Mouse (Mus musculus): ENCODE data around the gene Dcun1d2. TPM values are rescaled to one million over a fixed set of nuclear protein-coding genes. Genes with fewer than 3 reads are reported as not detected.

Gene Dcun1d2
- polyA plus RNA-seq, 1 experiment from 2014 or later, result 21.5 TPM

DNA sequence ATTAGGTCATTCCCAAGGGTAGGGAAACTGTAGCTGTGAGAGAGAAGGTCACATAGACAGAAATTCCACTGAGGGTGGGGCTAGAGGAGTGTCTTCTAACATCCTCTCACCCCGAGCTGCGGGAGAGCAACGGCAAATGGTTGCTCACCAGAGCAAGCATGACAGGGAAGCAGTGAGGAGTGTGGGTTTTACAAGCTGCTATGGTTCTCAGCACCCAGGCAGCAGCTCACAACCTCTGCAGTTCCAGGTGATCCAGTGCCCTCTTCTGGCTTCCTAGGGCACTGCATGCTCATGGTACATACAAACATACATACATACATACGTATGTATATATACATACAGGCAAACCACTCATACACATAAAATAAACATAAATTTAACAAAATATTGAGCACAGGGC is 18.0 kb upstream of the Dcun1d2 start:
- Histone ChIP-seq H3K36me3 (ENCODE audit: control insufficient read depth, insufficient read depth, low read length) (peaks cover 8% of the 10 kb centered on the region; the same call in 1 of the 2 replicates), H3K27ac (ENCODE audit: low read length) (no peak overlapping the region), H3K4me1 (ENCODE audit: control insufficient read depth, insufficient read depth, low read length) (no peaks in the 10 kb centered on the region), H3K4me3 (replicated peaks; ENCODE audit: low read length) (no peak overlapping the region), H3K9ac (ENCODE audit: low read length) (no peak overlapping the region), H3K9me3 (replicated peaks; ENCODE audit: control insufficient read depth, low read length) (no peaks in the 10 kb centered on the region), H3K27me3 (ENCODE audit: control insufficient read depth, insufficient read depth, low read length) (no peaks in the 10 kb centered on the region), H3K4me2 (ENCODE audit: low read depth, low read length) (no peak overlapping the region)
- 97% methylated on average over 4 of the region's 4 CpGs for WGBS
- no peak for ATAC-seq (ENCODE audit: insufficient read depth, low FRiP score)

DNA sequence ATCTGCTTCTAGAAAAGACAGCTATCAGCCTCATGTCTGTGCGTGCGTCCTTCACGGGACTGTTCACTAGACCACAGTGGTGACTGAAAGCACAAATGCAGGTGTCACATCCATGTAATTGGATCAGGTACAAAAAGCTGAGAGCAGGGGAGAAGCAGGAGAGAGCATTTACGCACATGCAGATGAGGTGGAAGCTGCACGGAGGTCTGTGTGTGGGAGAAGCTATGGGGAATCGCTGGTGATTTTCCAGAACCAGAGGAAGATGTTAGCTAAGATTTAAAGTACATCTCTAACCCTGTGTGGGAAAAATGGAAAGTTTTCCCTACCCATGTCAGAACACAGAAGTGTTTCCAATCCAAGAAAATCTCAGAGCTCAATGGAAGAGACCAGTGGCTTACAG is 17.5 kb upstream of the Dcun1d2 start:
- Histone ChIP-seq H3K27ac (ENCODE audit: low read length) (no peak overlapping the region), H3K4me3 (replicated peaks; ENCODE audit: low read length) (no peak overlapping the region), H3K9ac (ENCODE audit: low read length) (no peak overlapping the region), H3K4me2 (ENCODE audit: low read depth, low read length) (no peak overlapping the region), H3K9me3 (replicated peaks; ENCODE audit: control insufficient read depth, low read length) (no peaks in the 10 kb centered on the region), H3K4me1 (ENCODE audit: control insufficient read depth, insufficient read depth, low read length) (no peaks in the 10 kb centered on the region), H3K27me3 (ENCODE audit: control insufficient read depth, insufficient read depth, low read length) (no peaks in the 10 kb centered on the region), H3K36me3 (ENCODE audit: control insufficient read depth, insufficient read depth, low read length) (peaks cover 8% of the 10 kb centered on the region; the same call in 1 of the 2 replicates)
- 91% methylated on average over 6 of the region's 6 CpGs for WGBS
- no peak for ATAC-seq (ENCODE audit: insufficient read depth, low FRiP score)

DNA sequence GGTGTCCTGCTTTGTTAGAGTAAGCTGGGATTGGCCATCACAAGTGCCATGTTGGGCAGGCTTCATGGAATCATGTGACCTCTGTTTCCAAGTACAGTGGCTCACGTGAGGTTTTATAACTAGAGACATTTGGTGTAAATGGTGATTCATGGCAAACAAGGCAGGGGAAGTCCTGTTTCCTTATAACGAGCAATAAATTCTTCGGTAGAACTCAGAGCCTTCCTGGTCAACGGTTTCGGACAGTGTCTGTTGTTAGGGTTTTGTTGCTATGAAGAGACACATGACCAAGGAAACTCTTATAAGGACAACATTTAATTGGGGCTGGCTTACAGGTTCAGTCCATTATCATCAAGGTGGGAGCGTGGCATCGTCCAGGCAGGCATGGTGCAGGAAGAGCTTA is 13.1 kb upstream of the Dcun1d2 start:
- Histone ChIP-seq H3K4me3 (replicated peaks; ENCODE audit: low read length) (no peak overlapping the region), H3K4me2 (ENCODE audit: low read depth, low read length) (no peak overlapping the region), H3K9me3 (replicated peaks; ENCODE audit: control insufficient read depth, low read length) (no peaks in the 10 kb centered on the region), H3K27ac (ENCODE audit: low read length) (no peak overlapping the region), H3K27me3 (ENCODE audit: control insufficient read depth, insufficient read depth, low read length) (no peaks in the 10 kb centered on the region), H3K36me3 (ENCODE audit: control insufficient read depth, insufficient read depth, low read length) (peaks cover 22% of the 10 kb centered on the region), H3K9ac (ENCODE audit: low read length) (no peak overlapping the region), H3K4me1 (ENCODE audit: control insufficient read depth, insufficient read depth, low read length) (no peaks in the 10 kb centered on the region)
- WGBS, result 95% methylated on average over 7 of the region's 7 CpGs
- no peak for ATAC-seq (ENCODE audit: insufficient read depth, low FRiP score)

DNA sequence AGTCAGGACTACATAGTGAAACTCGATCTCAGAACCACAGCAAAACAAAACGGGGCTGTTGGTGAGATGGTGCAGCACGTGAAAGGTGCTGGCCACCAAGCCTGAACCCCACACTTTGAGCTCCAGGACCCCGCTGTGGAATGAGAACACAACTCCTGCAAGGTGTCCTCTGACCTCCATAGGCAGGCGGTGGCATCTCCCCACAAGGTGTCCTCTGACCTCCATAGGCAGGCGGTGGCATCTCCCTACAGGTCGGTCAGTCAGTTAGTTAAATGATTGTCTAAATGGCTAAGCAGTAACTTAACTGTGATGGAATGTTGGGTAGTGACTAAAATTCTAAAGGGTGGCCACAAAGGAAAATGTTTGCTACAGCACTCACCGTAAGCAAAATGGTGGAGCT is 11.6 kb upstream of the Dcun1d2 start:
- WGBS, result 92% methylated on average over 8 of the region's 8 CpGs
- ATAC-seq (ENCODE audit: insufficient read depth, low FRiP score), result no peak
- H3K9ac ChIP-seq (ENCODE audit: low read length), result no peak overlapping the region
- H3K27ac ChIP-seq (ENCODE audit: low read length), result no peak overlapping the region
- H3K4me2 ChIP-seq (ENCODE audit: low read depth, low read length), result no peak overlapping the region
- H3K36me3 ChIP-seq (ENCODE audit: control insufficient read depth, insufficient read depth, low read length), result peaks cover 19% of the 10 kb centered on the region
- no peaks in the 10 kb centered on the region for H3K9me3 ChIP-seq (replicated peaks; ENCODE audit: control insufficient read depth, low read length)
- no peaks in the 10 kb centered on the region for H3K27me3 ChIP-seq (ENCODE audit: control insufficient read depth, insufficient read depth, low read length)
- H3K4me3 ChIP-seq (replicated peaks; ENCODE audit: low read length), result no peak overlapping the region
- H3K4me1 ChIP-seq (ENCODE audit: control insufficient read depth, insufficient read depth, low read length), result no peaks in the 10 kb centered on the region

DNA sequence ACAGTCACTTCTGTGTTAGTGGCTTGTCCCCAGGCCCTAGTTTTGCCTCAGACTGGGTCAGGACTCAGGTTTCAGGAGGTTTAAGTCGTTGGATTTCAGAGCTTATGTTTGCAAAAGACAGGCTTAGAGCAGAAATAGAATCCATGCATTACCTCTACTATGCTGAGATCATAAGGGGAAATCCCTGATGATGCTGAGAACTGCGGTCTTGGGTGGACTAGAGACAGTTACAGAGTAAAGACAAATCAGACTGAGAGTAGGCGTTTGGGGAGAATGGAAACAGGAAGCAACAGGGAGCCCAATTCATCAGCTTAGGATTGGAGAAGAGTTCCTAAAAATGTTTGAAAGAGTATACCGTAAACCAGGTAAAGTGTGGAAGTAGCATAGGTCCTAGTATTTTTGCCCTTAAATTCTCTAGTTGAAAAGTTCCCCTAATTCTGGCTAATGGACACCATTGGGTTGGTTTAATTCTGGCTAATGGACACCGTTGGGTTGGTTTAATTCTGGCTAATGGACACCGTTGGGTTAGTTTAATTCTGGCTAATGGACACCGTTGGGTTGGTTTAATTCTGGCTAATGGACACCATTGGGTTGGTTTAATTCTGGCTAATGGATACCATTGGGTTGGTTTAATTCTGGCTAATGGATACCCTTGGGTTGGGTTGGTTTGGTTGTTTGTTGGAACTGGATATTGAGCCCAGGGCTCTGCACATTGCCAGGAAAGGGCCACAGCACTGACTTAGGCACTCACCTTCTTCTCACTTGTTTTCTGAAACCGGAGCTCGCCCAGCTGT is 5.9 kb upstream of the Dcun1d2 start:
- peaks cover 1% of the 10 kb centered on the region; the same call in 1 of the 2 replicates for H3K36me3 ChIP-seq (ENCODE audit: control insufficient read depth, insufficient read depth, low read length)
- ATAC-seq (ENCODE audit: insufficient read depth, low FRiP score), result no peak
- no peak overlapping the region for H3K27ac ChIP-seq (ENCODE audit: low read length)
- no peak overlapping the region for H3K9ac ChIP-seq (ENCODE audit: low read length)
- H3K27me3 ChIP-seq (ENCODE audit: control insufficient read depth, insufficient read depth, low read length), result no peaks in the 10 kb centered on the region
- 91% methylated on average over 9 of the region's 9 CpGs for WGBS
- no peak overlapping the region for H3K4me3 ChIP-seq (replicated peaks; ENCODE audit: low read length)
- no peaks in the 10 kb centered on the region for H3K9me3 ChIP-seq (replicated peaks; ENCODE audit: control insufficient read depth, low read length)
- peaks cover 5% of the 10 kb centered on the region; the same call in 1 of the 2 replicates for H3K4me1 ChIP-seq (ENCODE audit: control insufficient read depth, insufficient read depth, low read length)
- H3K4me2 ChIP-seq (ENCODE audit: low read depth, low read length), result no peak overlapping the region

DNA sequence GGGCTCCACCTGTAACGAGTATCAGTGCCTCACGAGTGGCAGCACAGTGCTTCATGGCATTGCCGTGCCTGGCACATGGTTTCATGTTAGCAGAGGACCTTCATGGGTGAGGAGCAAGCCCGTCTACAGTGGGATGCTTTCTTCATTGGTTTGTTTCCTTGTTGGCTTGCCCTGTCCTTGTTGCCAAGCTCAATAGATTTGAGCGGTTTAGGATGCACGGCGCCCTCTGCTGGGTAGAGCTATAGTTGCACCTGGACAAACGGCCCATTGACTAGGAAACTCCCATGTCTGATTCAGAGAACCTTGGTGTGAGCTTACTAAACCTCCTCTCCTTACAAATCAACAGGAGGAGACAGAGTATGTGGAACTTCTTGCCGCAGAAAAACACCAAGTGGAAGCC is 4.4 kb upstream of the Dcun1d2 start:
- Histone ChIP-seq H3K9ac (ENCODE audit: low read length) (no peak overlapping the region), H3K4me1 (ENCODE audit: control insufficient read depth, insufficient read depth, low read length) (peaks cover 7% of the 10 kb centered on the region; the same call in 1 of the 2 replicates), H3K36me3 (ENCODE audit: control insufficient read depth, insufficient read depth, low read length) (no peaks in the 10 kb centered on the region; the same call in 1 of the 2 replicates), H3K27me3 (ENCODE audit: control insufficient read depth, insufficient read depth, low read length) (no peaks in the 10 kb centered on the region), H3K9me3 (replicated peaks; ENCODE audit: control insufficient read depth, low read length) (no peaks in the 10 kb centered on the region), H3K4me2 (ENCODE audit: low read depth, low read length) (no peak overlapping the region), H3K4me3 (replicated peaks; ENCODE audit: low read length) (no peak overlapping the region), H3K27ac (ENCODE audit: low read length) (no peak overlapping the region)
- WGBS, result 29% methylated on average over 9 of the region's 9 CpGs
- ATAC-seq (ENCODE audit: insufficient read depth, low FRiP score), result no peak

DNA sequence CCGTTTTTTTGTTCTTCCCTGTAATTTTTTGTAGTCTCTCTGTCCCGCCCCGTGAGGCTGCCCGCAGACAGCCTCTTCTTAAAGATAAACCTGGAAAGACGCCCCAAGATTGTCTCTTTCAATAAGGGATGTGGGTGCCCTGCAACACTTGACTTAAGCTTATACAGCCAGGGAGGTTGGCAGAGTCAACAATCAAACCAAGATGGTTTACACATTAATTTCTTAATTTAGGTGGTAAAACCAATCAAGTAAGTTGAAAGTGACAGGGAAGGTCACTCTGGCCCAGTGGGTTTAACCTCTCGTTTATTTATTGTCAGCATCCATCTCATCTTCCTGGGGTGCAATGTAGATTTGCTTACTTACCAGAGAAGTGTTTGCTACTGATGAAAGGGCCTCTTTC is 715 bp upstream of the Dcun1d2 start:
- 2% methylated on average over 6 of the region's 6 CpGs for WGBS
- H3K27me3 ChIP-seq (ENCODE audit: control insufficient read depth, insufficient read depth, low read length), result no peaks in the 10 kb centered on the region
- H3K9ac ChIP-seq (ENCODE audit: low read length), result peak overlapping the region; percentile 87
- peaks cover 15% of the 10 kb centered on the region for H3K4me1 ChIP-seq (ENCODE audit: control insufficient read depth, insufficient read depth, low read length)
- no peaks in the 10 kb centered on the region for H3K9me3 ChIP-seq (replicated peaks; ENCODE audit: control insufficient read depth, low read length)
- peak overlapping the region; percentile 81 for H3K4me3 ChIP-seq (replicated peaks; ENCODE audit: low read length)
- ATAC-seq (ENCODE audit: insufficient read depth, low FRiP score), result no peak
- H3K36me3 ChIP-seq (ENCODE audit: control insufficient read depth, insufficient read depth, low read length), result no peaks in the 10 kb centered on the region
- H3K4me2 ChIP-seq (ENCODE audit: low read depth, low read length), result peak overlapping the region; percentile 59
- no peak overlapping the region for H3K27ac ChIP-seq (ENCODE audit: low read length)

DNA sequence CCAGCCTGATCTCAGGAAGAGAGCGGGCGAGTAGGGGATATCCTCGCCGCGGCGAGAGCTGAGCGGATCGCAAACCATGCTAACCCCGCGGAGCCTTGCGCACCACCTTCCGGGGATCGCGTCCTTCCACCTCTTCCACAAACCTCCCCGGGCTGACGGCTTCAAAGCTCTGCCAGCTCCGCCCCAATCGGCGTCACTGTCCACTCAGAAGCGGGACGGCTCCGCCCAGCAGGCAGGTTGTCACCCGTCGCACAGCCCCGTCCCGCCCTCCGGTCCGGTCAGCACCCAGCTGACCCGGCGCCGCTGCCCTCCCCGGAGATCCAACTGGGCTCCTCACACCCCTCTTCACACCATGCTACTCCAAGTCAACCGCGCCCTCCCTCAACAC is 633 bp downstream of the Dcun1d2 start:
- Histone ChIP-seq H3K9me3 (replicated peaks; ENCODE audit: control insufficient read depth, low read length) (no peaks in the 10 kb centered on the region), H3K4me2 (ENCODE audit: low read depth, low read length) (peak overlapping the region; percentile 87), H3K9ac (ENCODE audit: low read length) (peak overlapping the region; percentile 87), H3K4me1 (ENCODE audit: control insufficient read depth, insufficient read depth, low read length) (peaks cover 15% of the 10 kb centered on the region), H3K36me3 (ENCODE audit: control insufficient read depth, insufficient read depth, low read length) (no peaks in the 10 kb centered on the region), H3K4me3 (replicated peaks; ENCODE audit: low read length) (peak overlapping the region; percentile 81), H3K27ac (ENCODE audit: low read length) (peak overlapping the region; percentile 98), H3K27me3 (ENCODE audit: control insufficient read depth, insufficient read depth, low read length) (no peaks in the 10 kb centered on the region)
- under 1% methylated on average over 33 of the region's 34 CpGs for WGBS
- peak; percentile 89 for ATAC-seq (ENCODE audit: insufficient read depth, low FRiP score)

DNA sequence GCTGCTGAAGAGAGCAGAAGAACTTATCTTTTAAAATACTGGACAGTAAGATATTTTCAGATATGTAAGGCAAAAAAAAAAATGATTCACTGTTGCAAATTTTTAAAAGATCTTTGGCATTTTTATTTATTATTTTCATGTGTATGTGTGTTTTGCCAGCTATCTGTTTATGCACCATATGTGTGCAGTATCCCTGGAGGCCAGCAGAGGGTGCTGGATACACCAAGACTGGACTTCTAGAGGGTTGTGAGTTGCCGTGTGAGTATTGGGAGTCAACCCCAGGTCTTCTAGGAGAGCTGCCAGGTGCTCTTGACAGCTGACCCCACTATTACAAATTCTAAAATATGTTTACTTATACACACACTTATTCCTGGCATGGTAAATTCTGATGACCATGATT is 4.7 kb downstream of the Dcun1d2 start:
- H3K4me2 ChIP-seq (ENCODE audit: low read depth, low read length), result no peak overlapping the region
- no peak overlapping the region for H3K27ac ChIP-seq (ENCODE audit: low read length)
- WGBS, result 75% methylated on average over 1 of the region's 1 CpGs
- H3K36me3 ChIP-seq (ENCODE audit: control insufficient read depth, insufficient read depth, low read length), result no peaks in the 10 kb centered on the region
- no peaks in the 10 kb centered on the region for H3K27me3 ChIP-seq (ENCODE audit: control insufficient read depth, insufficient read depth, low read length)
- no peak for ATAC-seq (ENCODE audit: insufficient read depth, low FRiP score)
- peaks cover 8% of the 10 kb centered on the region for H3K4me1 ChIP-seq (ENCODE audit: control insufficient read depth, insufficient read depth, low read length)
- no peaks in the 10 kb centered on the region for H3K9me3 ChIP-seq (replicated peaks; ENCODE audit: control insufficient read depth, low read length)
- H3K9ac ChIP-seq (ENCODE audit: low read length), result no peak overlapping the region
- H3K4me3 ChIP-seq (replicated peaks; ENCODE audit: low read length), result no peak overlapping the region

Measured in stomach, embryonic 16.5 days (tissue).